Mouse (Mus musculus) CH12.LX (cell line): ENCODE results near the gene Ddb2. TPM values are rescaled to one million over a fixed set of nuclear protein-coding genes. Genes with fewer than 3 reads are reported as not detected.

Experiments
- DNase-seq: peaks from one replicate; pipeline ENCODE4 v3.0.0-alpha.2; 2013; ENCODE audit errors: extremely low read depth
- H3K27ac ChIP-seq: 2 replicates; pipeline ENCODE4 v1.5.1; 2012; ENCODE audit warnings: low read depth, mild to moderate bottlenecking, control low read depth, moderate library complexity; ENCODE audit not compliant: insufficient read depth
- H3K27me3 ChIP-seq: replicated peaks from 2 replicates; pipeline ENCODE3; 2012; ENCODE audit warnings: inconsistent platforms
- H3K36me3 ChIP-seq, 2 experiments: replicated peaks in 1 of 2; 2 replicates each; pipeline versions ENCODE3 to v1.6.1; 2012; ENCODE audit warnings: inconsistent platforms in 1 of 2, low read length in 1 of 2, mild to moderate bottlenecking in 1 of 2, mixed read lengths in 1 of 2, moderate library complexity in 1 of 2; ENCODE audit not compliant: control insufficient read depth in 1 of 2, insufficient read depth in 1 of 2
- H3K4me1 ChIP-seq, 2 experiments: 2 replicates each; pipeline ENCODE4 v1.6.1; 2012; ENCODE audit warnings: inconsistent platforms in 1 of 2, moderate library complexity in 1 of 2; ENCODE audit not compliant: insufficient read depth in 2 of 2, control insufficient read depth in 1 of 2
- H3K4me2 ChIP-seq: 2 replicates; pipeline ENCODE4 v1.6.1; 2012; ENCODE audit warnings: low read depth, mild to moderate bottlenecking, control low read depth; ENCODE audit not compliant: poor library complexity, insufficient read depth, severe bottlenecking
- H3K4me3 ChIP-seq, 3 experiments: fragments of 150-350 bp in 1 of 3; sonication (generic) in 1 of 3; replicated peaks in 1 of 3; 2 replicates each; pipeline versions ENCODE3 to v1.5.1; 2011 to 2012; ENCODE audit warnings: low read depth in 2 of 3, low read length in 2 of 3, mild to moderate bottlenecking in 2 of 3, moderate library complexity in 2 of 3, control low read depth in 1 of 3, improper control_type of control experiment in 1 of 3, inconsistent platforms in 1 of 3, mixed read lengths in 1 of 3; ENCODE audit not compliant: poor library complexity in 1 of 3
- H3K79me2 ChIP-seq: replicated peaks from 2 replicates; pipeline ENCODE4 v1.6.1; 2012; ENCODE audit warnings: mild to moderate bottlenecking, moderate library complexity; ENCODE audit not compliant: control insufficient read depth, poor library complexity, insufficient read depth, severe bottlenecking; ENCODE audit errors: extremely low read depth
- H3K9ac ChIP-seq: 2 replicates; pipeline ENCODE4 v1.6.1; 2012; ENCODE audit warnings: low read depth, mild to moderate bottlenecking, control low read depth, moderate library complexity; ENCODE audit not compliant: insufficient read depth
- H3K9me3 ChIP-seq: replicated peaks from 2 replicates; pipeline ENCODE3; 2012; ENCODE audit warnings: low read length, inconsistent platforms, mixed read lengths
- BHLHE40 ChIP-seq: IDR thresholded peaks from 2 replicates; pipeline ENCODE4 v1.6.1; 2011; ENCODE audit warnings: mild to moderate bottlenecking, low read depth, low read length, improper control_type of control experiment
- CHD2 ChIP-seq: IDR thresholded peaks from 2 replicates; pipeline ENCODE4 v1.6.1; 2011; ENCODE audit warnings: low read length, improper control_type of control experiment
- E2F4 ChIP-seq: IDR thresholded peaks from 2 replicates; pipeline ENCODE4 v1.6.1; 2011; ENCODE audit warnings: low read depth, low read length, improper control_type of control experiment; ENCODE audit not compliant: insufficient replicate concordance
- ELF1 ChIP-seq: IDR thresholded peaks from 2 replicates; pipeline ENCODE4 v1.6.1; 2014; ENCODE audit warnings: low read depth, mild to moderate bottlenecking, inconsistent platforms, low read length, improper control_type of control experiment
- GABPA ChIP-seq: IDR thresholded peaks from 2 replicates; pipeline ENCODE4 v1.6.1; 2012; ENCODE audit warnings: low read depth, low read length, improper control_type of control experiment, inconsistent platforms; ENCODE audit not compliant: insufficient replicate concordance
- HCFC1 ChIP-seq: IDR thresholded peaks from 2 replicates; pipeline ENCODE4 v1.6.1; 2012; ENCODE audit warnings: low read depth, mild to moderate bottlenecking, inconsistent platforms, low read length, improper control_type of control experiment
- IRF4 ChIP-seq: IDR thresholded peaks from 2 replicates; pipeline ENCODE4 v1.6.1; 2014; ENCODE audit warnings: low read depth, mild to moderate bottlenecking, inconsistent platforms, low read length, improper control_type of control experiment
- JUN ChIP-seq: IDR thresholded peaks from 2 replicates; pipeline ENCODE4 v1.6.1; 2011; ENCODE audit warnings: low read depth, mild to moderate bottlenecking, low read length, improper control_type of control experiment, moderate library complexity; ENCODE audit not compliant: insufficient read depth
- JUND ChIP-seq: conservative IDR thresholded peaks from 2 replicates; pipeline ENCODE4 v1.6.1; 2011; ENCODE audit warnings: low read depth, low read length, improper control_type of control experiment
- KAT2A ChIP-seq: IDR thresholded peaks from 2 replicates; pipeline ENCODE4 v1.6.1; 2012; ENCODE audit warnings: low read length, improper control_type of control experiment, inconsistent platforms; ENCODE audit not compliant: insufficient replicate concordance
- MXI1 ChIP-seq: IDR thresholded peaks from 2 replicates; pipeline ENCODE4 v1.6.1; 2011; ENCODE audit warnings: mild to moderate bottlenecking, low read depth, low read length, improper control_type of control experiment
- NRF1 ChIP-seq: IDR thresholded peaks from 2 replicates; pipeline ENCODE4 v1.6.1; 2014; ENCODE audit warnings: low read depth, mild to moderate bottlenecking, inconsistent platforms, low read length, improper control_type of control experiment, moderate library complexity
- PAX5 ChIP-seq: IDR thresholded peaks from 2 replicates; pipeline ENCODE4 v1.6.1; 2012; ENCODE audit warnings: low read length, inconsistent platforms, mixed read lengths
- POLR2A ChIP-seq: IDR thresholded peaks from 2 replicates; pipeline ENCODE4 v1.6.1; 2011; ENCODE audit warnings: low read depth, mild to moderate bottlenecking, improper control_type of control experiment, low read length
- POLR2AphosphoS2 ChIP-seq: IDR thresholded peaks from 2 replicates; pipeline ENCODE4 v1.6.1; 2011; ENCODE audit warnings: low read depth, low read length, improper control_type of control experiment
- RAD21 ChIP-seq: IDR thresholded peaks from 2 replicates; pipeline ENCODE4 v1.6.1; 2011; ENCODE audit warnings: low read depth, mild to moderate bottlenecking, low read length, improper control_type of control experiment, moderate library complexity
- TCF12 ChIP-seq: IDR thresholded peaks from 2 replicates; pipeline ENCODE4 v1.6.1; 2014; ENCODE audit warnings: low read depth, mild to moderate bottlenecking, inconsistent platforms, low read length, improper control_type of control experiment
- UBTF ChIP-seq: IDR thresholded peaks from 2 replicates; pipeline ENCODE4 v1.6.1; 2012; ENCODE audit warnings: low read depth, mild to moderate bottlenecking, inconsistent platforms, low read length, improper control_type of control experiment, moderate library complexity
- USF2 ChIP-seq: conservative IDR thresholded peaks from 2 replicates; pipeline ENCODE4 v1.6.1; 2011; ENCODE audit warnings: low read depth, low read length, improper control_type of control experiment
- ZC3H11A ChIP-seq: IDR thresholded peaks from 2 replicates; pipeline ENCODE4 v1.6.1; 2012; ENCODE audit warnings: low read depth, mild to moderate bottlenecking, inconsistent platforms, low read length, improper control_type of control experiment
- ZKSCAN1 ChIP-seq: IDR thresholded peaks from 2 replicates; pipeline ENCODE4 v1.6.1; 2012; ENCODE audit warnings: low read depth, inconsistent platforms, low read length, improper control_type of control experiment, borderline replicate concordance
- ZMIZ1 ChIP-seq: IDR thresholded peaks from 2 replicates; pipeline ENCODE4 v1.6.1; 2012; ENCODE audit warnings: low read depth, mild to moderate bottlenecking, inconsistent platforms, low read length, improper control_type of control experiment
- ZNF384 ChIP-seq: IDR thresholded peaks from 2 replicates; pipeline ENCODE4 v1.6.1; 2012; ENCODE audit warnings: low read depth, low read length, improper control_type of control experiment, inconsistent platforms
- dilution Hi-C: fragments of 300-500 bp; cut with MboI; formaldehyde crosslinking; loops from 2 replicates; pipeline ENCODE4 v1.14.3; 2020; ENCODE audit warnings: low sequenced_read_pairs; ENCODE audit not compliant: extremely low pct_unique_long_range_greater_than_20kb, extremely low pct_ligation_motif_present
- in situ Hi-C: fragments of 300-500 bp; cut with MboI; formaldehyde crosslinking; loops from 3 replicates; pipeline ENCODE4 v1.14.3; 2019; ENCODE audit warnings: low sequenced_read_pairs, low pct_ligation_motif_present, low pct_unique_long_range_greater_than_20kb, mixed read lengths
- polyA plus RNA-seq: library from polyadenylated mRNA; unstranded; fragments of >175 nt; gene quantifications from 2 replicates; pipeline ENCODE4 v1.2.1, GENCODE M21; 2012; ENCODE audit warnings: low read depth; ENCODE audit not compliant: insufficient read length
- total RNA-seq, 2 experiments: library from RNA; depleted of rRNA; stranded (reverse); fragments of 300-350 nt in 1 of 2; fragments of >200 nt in 1 of 2; gene quantifications; 2 replicates each; pipeline ENCODE4 v1.2.3; 2012 to 2014

Gene Ddb2
- total and polyA plus RNA-seq, 3 experiments = 13.9 to 20.2 (median 14.1) TPM

DNA sequence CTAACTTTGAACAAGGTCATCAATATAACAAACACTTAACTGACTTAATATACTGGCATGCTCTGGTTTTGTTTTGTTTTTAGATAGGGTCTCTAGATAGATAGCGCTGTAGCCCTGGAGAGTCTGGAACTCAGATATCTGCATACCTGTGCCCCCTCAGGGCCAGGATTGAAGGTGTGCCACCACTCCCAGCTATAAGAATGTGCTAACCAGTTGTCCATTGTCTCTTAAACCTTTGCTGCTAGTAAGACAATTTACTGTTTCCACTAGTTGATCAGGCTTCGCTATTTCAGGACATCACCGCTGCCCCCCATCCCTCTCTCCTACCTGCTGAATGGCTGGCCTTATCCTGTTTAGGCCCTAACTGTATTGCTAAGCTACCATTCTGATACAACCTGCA, 16.3 kb downstream of the Ddb2 start:
- no peak overlapping the region for H3K4me3 ChIP-seq
- dilution Hi-C loops = no loop called here

DNA sequence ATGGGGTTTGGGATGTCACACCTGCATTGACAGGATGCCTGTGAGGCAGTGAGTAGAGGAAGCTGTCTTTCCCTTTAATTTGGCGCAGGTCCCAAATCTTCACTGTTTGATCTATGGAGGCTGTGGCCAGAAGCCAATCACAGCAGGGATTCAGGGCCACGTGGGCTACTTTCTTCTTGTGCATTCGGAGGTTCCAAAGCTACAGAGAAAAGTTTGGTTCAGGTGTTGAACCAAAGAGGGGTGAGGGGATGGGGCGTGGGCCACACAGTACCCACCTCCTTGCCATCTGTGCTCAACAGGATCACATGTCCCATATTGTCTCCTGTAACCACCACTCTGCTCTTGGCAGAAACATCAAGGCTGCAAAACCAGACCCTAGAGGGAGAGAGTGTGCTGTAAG, 19.8 kb downstream of the Ddb2 start:
- H3K4me3 ChIP-seq = no peak overlapping the region
- no peak overlapping the region for H3K9ac ChIP-seq
- no peaks in the 10 kb centered on the region for H3K4me1 ChIP-seq
- no peak overlapping the region for H3K27ac ChIP-seq
- in situ Hi-C loops (no loop called here), dilution Hi-C loops (no loop called here)
- no peaks in the 10 kb centered on the region for H3K27me3 ChIP-seq
- DNase-seq = no peak
- no peaks in the 10 kb centered on the region for H3K9me3 ChIP-seq
- no peak for TF ChIP-seq NRF1
- no peak for TF ChIP-seq KAT2A
- no peak for TF ChIP-seq ZNF384
- TF ChIP-seq E2F4 = no peak
- TF ChIP-seq RAD21 = no peak
- no peak for TF ChIP-seq CHD2
- TF ChIP-seq MXI1 = no peak
- no peak for TF ChIP-seq USF2
- no peak for TF ChIP-seq ZMIZ1
- no peak for TF ChIP-seq ZC3H11A
- no peak for TF ChIP-seq JUND
- no peak overlapping the region for H3K4me2 ChIP-seq
- H3K79me2 ChIP-seq = no peaks in the 10 kb centered on the region
- H3K36me3 ChIP-seq = peaks cover 24 to 73% of the 10 kb centered on the region in 2 experiments

More for the DNA sequence above, 16.3 kb downstream of the Ddb2 start:
- no peak overlapping the region for H3K4me2 ChIP-seq
- H3K4me1 ChIP-seq = no peaks in the 10 kb centered on the region
- H3K9me3 ChIP-seq = no peaks in the 10 kb centered on the region
- in situ Hi-C loops = no loop called here
- no peak overlapping the region for H3K27ac ChIP-seq
- TF ChIP-seq JUN (no peak), UBTF (no peak), RAD21 (no peak), ZC3H11A (no peak), IRF4 (no peak), E2F4 (no peak), ZKSCAN1 (no peak), BHLHE40 (no peak), JUND (no peak), POLR2A (no peak), POLR2AphosphoS2 (no peak), TCF12 (no peak), PAX5 (no peak), NRF1 (no peak), ELF1 (no peak), GABPA (no peak), HCFC1 (no peak), ZNF384 (no peak)
- TF ChIP-seq, all 38 proteins: peak for 0
- H3K27me3 ChIP-seq = no peaks in the 10 kb centered on the region
- no peak overlapping the region for H3K9ac ChIP-seq
- H3K36me3 ChIP-seq = peaks cover 12 to 50% of the 10 kb centered on the region in 2 experiments
- DNase-seq = no peak
- no peaks in the 10 kb centered on the region for H3K79me2 ChIP-seq
